Comparison of ENCODE assay signal across 9 mouse cellular contexts in genomic region chr2:28535650-28536049, GRCm38 (mm10). TPM values are rescaled to one million over a fixed set of nuclear protein-coding genes. Genes with fewer than 3 reads are reported as not detected.
DNase-seq lines count a peak whose midpoint lies in the region; ATAC-seq and TF ChIP-seq lines count a peak whose summit lies in the region.
"Had no signal": no experiment of that assay in that cellular context is flagged by ENCODE, and none has a peak within 500 bp of the region (broad histone marks: within the 10 kb centered on the region; RNA-seq: fewer than 3 reads in every experiment).

No protein-coding gene starts in this region.

- no peak for ATAC-seq in embryonic facial prominence, embryonic 15.5 days (ENCODE audit: insufficient number of reproducible peaks, low FRiP score, low TSS enrichment, low read depth)
- no peak for ATAC-seq in hindbrain, embryonic 15.5 days (ENCODE audit: low FRiP score, low read depth)
- ATAC-seq in midbrain, postnatal 0 days (ENCODE audit: low FRiP score): no peak

- no peaks in the 10 kb centered on the region for H3K9me3 ChIP-seq in embryonic facial prominence, embryonic 15.5 days (replicated peaks)
- no peaks in the 10 kb centered on the region for H3K9me3 ChIP-seq in hindbrain, embryonic 15.5 days
- H3K9me3 ChIP-seq in midbrain, postnatal 0 days (ENCODE audit: low read length): no peaks in the 10 kb centered on the region

- peak overlapping the region; percentile 88 for H3K27ac ChIP-seq in embryonic facial prominence, embryonic 15.5 days (replicated peaks)
- peak overlapping the region; percentile 82 for H3K27ac ChIP-seq in hindbrain, embryonic 15.5 days (replicated peaks)
- H3K27ac ChIP-seq in midbrain, postnatal 0 days (ENCODE audit: low read depth, low read length): 0 out of 2 replicates have a peak overlapping the region, but pooled peaks have one; percentile 18

- DNase-seq in kidney, postnatal 4 days: peak; percentile 31 to 42
- no peak for DNase-seq in kidney, adult 9 months
- DNase-seq in brain, adult 2 months (ENCODE audit: low read depth, low spot score): peak; percentile 94
- DNase-seq in midbrain, postnatal 0 days (ENCODE audit: low spot score): peak; percentile 63
- no peak for DNase-seq in spleen, adult 12 weeks (ENCODE audit: low spot score)
- DNase-seq in kidney, adult 11 months: no peak

- H3K4me1 ChIP-seq in embryonic facial prominence, embryonic 15.5 days: peaks cover 98% of the 10 kb centered on the region
- peaks cover 98% of the 10 kb centered on the region for H3K4me1 ChIP-seq in hindbrain, embryonic 15.5 days (replicated peaks)
- H3K4me1 ChIP-seq in midbrain, postnatal 0 days (ENCODE audit: insufficient read depth, low read length): peaks cover 59% of the 10 kb centered on the region

- peak overlapping the region; percentile 72 for H3K4me2 ChIP-seq in embryonic facial prominence, embryonic 15.5 days (replicated peaks)
- peak overlapping the region; percentile 67 for H3K4me2 ChIP-seq in hindbrain, embryonic 15.5 days
- H3K4me2 ChIP-seq in midbrain, postnatal 0 days (ENCODE audit: low read depth, low read length, poor library complexity, severe bottlenecking): peak overlapping the region; percentile 81

- H3K36me3 ChIP-seq in embryonic facial prominence, embryonic 15.5 days: peaks cover 4% of the 10 kb centered on the region
- no peaks in the 10 kb centered on the region for H3K36me3 ChIP-seq in hindbrain, embryonic 15.5 days
- peaks cover 1% of the 10 kb centered on the region; the same call in 1 of the 2 replicates for H3K36me3 ChIP-seq in midbrain, postnatal 0 days (ENCODE audit: insufficient read depth, low read length)

- peak overlapping the region; percentile 83 for H3K4me3 ChIP-seq in embryonic facial prominence, embryonic 15.5 days (replicated peaks)
- H3K4me3 ChIP-seq in hindbrain, embryonic 15.5 days: peak overlapping the region; percentile 1; the same call in 1 of the 2 replicates
- H3K4me3 ChIP-seq in midbrain, postnatal 0 days (ENCODE audit: low read depth, low read length): no peak overlapping the region

- H3K27me3 ChIP-seq in embryonic facial prominence, embryonic 15.5 days: no peaks in the 10 kb centered on the region
- H3K27me3 ChIP-seq in hindbrain, embryonic 15.5 days: no peaks in the 10 kb centered on the region
- no peaks in the 10 kb centered on the region for H3K27me3 ChIP-seq in midbrain, postnatal 0 days (ENCODE audit: insufficient read depth, low read length)

- 26% methylated on average over 7 of the region's 7 CpGs for WGBS in embryonic facial prominence, embryonic 15.5 days
- WGBS in hindbrain, embryonic 15.5 days: 25% methylated on average over 7 of the region's 7 CpGs
- WGBS in midbrain, postnatal 0 days: 27% methylated on average over 7 of the region's 7 CpGs

- no peak for TF ChIP-seq CTCF in midbrain, postnatal 0 days (IDR thresholded peaks at IDR 0.05)

- H3K9ac ChIP-seq in embryonic facial prominence, embryonic 15.5 days: no peak overlapping the region
- no peak overlapping the region for H3K9ac ChIP-seq in hindbrain, embryonic 15.5 days
- no peak overlapping the region for H3K9ac ChIP-seq in midbrain, postnatal 0 days (replicated peaks; ENCODE audit: low read length, poor library complexity, severe bottlenecking)

RNA-seq across cellular contexts. Expression of gene Ralgds, which starts 22.7 kb away (rescaled TPM):
- polyA plus RNA-seq in embryonic facial prominence, embryonic 15.5 days (2015; fragmentation: Nextera tagmentation; extraction: Ambion mirVana): 69.3 and 70.8 TPM in 2 replicates
- polyA plus RNA-seq in hindbrain, embryonic 15.5 days (2015; fragmentation: Nextera tagmentation; extraction: Ambion mirVana): 90.6 and 93.2 TPM in 2 replicates
- total RNA-seq in midbrain, postnatal 0 days (2014; rRNA removed): 212 and 292 TPM in 2 replicates
- polyA plus RNA-seq in midbrain, postnatal 0 days (2015; fragmentation: Nextera tagmentation; extraction: Ambion mirVana): 82.1 and 84.6 TPM in 2 replicates

RNA-seq across cellular contexts. Expression of gene Cel, which starts 27.6 kb away (rescaled TPM):
- polyA plus RNA-seq in embryonic facial prominence, embryonic 15.5 days (2015; fragmentation: Nextera tagmentation; extraction: Ambion mirVana): 0.08 TPM in 1 of 2 replicates, not detected in the other
- polyA plus RNA-seq in hindbrain, embryonic 15.5 days (2015; fragmentation: Nextera tagmentation; extraction: Ambion mirVana): 0.14 and 0.22 TPM in 2 replicates
- not detected in 2 replicates for total RNA-seq in midbrain, postnatal 0 days (2014; rRNA removed)
- not detected in 2 replicates for polyA plus RNA-seq in midbrain, postnatal 0 days (2015; fragmentation: Nextera tagmentation; extraction: Ambion mirVana)
- total RNA-seq: heart, adult 18-20 months had no signal

RNA-seq across cellular contexts. Expression of gene Gm10134, which starts 29.8 kb away (rescaled TPM):
- 1.7 and 2.2 TPM in 2 replicates for polyA plus RNA-seq in embryonic facial prominence, embryonic 15.5 days (2015; fragmentation: Nextera tagmentation; extraction: Ambion mirVana)
- 2.6 and 2.7 TPM in 2 replicates for polyA plus RNA-seq in hindbrain, embryonic 15.5 days (2015; fragmentation: Nextera tagmentation; extraction: Ambion mirVana)
- total RNA-seq in midbrain, postnatal 0 days (2014; rRNA removed): not detected in 2 replicates
- polyA plus RNA-seq in midbrain, postnatal 0 days (2015; fragmentation: Nextera tagmentation; extraction: Ambion mirVana): 3.6 and 4.0 TPM in 2 replicates

RNA-seq across cellular contexts. Expression of gene Gbgt1, which starts 39.0 kb away (rescaled TPM):
- 0.95 and 1.2 TPM in 2 replicates for polyA plus RNA-seq in embryonic facial prominence, embryonic 15.5 days (2015; fragmentation: Nextera tagmentation; extraction: Ambion mirVana)
- 1.1 and 2.2 TPM in 2 replicates for polyA plus RNA-seq in hindbrain, embryonic 15.5 days (2015; fragmentation: Nextera tagmentation; extraction: Ambion mirVana)
- 3.3 and 5.4 TPM in 2 replicates for total RNA-seq in midbrain, postnatal 0 days (2014; rRNA removed)
- polyA plus RNA-seq in midbrain, postnatal 0 days (2015; fragmentation: Nextera tagmentation; extraction: Ambion mirVana): 0.75 and 0.81 TPM in 2 replicates

RNA-seq across cellular contexts. Expression of gene Gtf3c5, which starts 47.9 kb away (rescaled TPM):
- 45.9 and 47.7 TPM in 2 replicates for polyA plus RNA-seq in embryonic facial prominence, embryonic 15.5 days (2015; fragmentation: Nextera tagmentation; extraction: Ambion mirVana)
- 41.6 and 42.8 TPM in 2 replicates for polyA plus RNA-seq in hindbrain, embryonic 15.5 days (2015; fragmentation: Nextera tagmentation; extraction: Ambion mirVana)
- total RNA-seq in midbrain, postnatal 0 days (2014; rRNA removed): 23.3 and 26.7 TPM in 2 replicates
- polyA plus RNA-seq in midbrain, postnatal 0 days (2015; fragmentation: Nextera tagmentation; extraction: Ambion mirVana): 29.3 and 33.5 TPM in 2 replicates

Comparison
In these comparisons a context has a peak if more than half of its experiments do, and no peak if none do; other contexts are left out.
1. DNase-seq: peak in kidney, postnatal 4 days (2 of 2), brain, adult 2 months (single experiment) and midbrain, postnatal 0 days (single experiment); none in kidney, adult 9 months (single experiment), spleen, adult 12 weeks (single experiment) and kidney, adult 11 months (single experiment).
2. H3K27ac ChIP-seq: peak in every context shown above with its lines; median percentile 88 in embryonic facial prominence, embryonic 15.5 days; 82 in hindbrain, embryonic 15.5 days; 18 in midbrain, postnatal 0 days.
3. Peak in every context shown above with its lines, with median percentiles within 50 percentile points of each other: H3K4me2 ChIP-seq.